Mouse (Mus musculus): ENCODE measurements around the gene Adar.
A peak's percentile ranks its signal among the peaks of the same experiment; 100 is the strongest.

Adar gene

DNA sequence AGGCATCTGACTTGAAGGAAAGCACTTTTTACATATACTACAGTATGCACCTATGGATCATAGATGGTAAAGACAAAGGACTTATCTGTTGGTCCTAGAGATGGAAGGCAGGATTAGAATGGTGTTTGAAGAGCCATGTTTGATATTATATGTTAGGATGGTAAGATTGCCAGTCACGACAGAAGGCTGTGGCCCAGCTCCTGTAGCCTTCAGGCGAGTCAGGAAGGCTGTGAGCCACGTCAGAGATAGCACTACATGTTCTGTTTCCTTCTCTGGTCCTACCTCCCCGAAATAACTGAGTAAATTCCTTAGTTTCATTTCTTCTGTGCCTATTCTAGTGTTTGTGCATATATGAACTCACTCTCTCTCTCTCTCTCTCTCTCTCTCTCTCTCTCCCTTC is 17.3 kb downstream of the Adar start:
- DNase-seq, result no peak

DNA sequence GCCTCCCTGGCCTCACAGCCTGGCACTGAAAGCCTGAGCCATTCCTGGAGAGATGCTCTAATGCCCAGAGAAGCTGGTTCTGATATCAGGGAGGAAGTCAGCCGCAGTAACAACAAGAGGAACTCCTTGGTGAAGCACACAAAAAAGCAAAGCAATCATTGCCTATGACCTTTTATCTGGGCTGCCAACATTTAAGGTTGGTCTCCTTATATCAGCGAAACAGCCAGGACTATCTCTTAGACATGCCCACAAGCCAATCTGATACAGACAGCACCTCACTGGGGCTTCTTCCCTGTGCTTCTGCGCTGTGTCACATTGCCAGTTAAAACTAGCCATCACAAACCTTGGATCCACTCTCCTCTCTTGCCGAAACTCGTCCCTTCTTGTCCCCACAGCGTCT is 23.7 kb downstream of the Adar start:
- no peak for DNase-seq

DNA sequence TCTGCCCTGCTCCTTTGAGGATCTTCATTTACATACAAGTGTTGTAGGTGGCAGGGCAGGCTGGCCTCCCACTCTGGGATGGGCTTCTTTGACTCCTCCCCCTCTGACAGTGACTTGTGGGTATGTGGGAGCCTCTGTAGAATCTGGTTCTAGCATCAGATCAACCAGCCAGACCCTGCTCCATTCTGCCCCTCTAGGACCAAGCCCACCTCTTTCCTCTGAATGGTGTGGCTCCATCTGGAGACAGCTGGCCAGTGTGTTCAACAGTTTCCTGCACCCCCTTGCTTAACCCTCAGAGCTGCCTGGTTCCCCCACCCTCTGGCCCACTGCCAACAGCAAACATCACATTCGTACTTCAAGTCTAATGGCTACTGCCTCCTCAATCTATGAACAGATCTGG is 37.5 kb downstream of the Adar start:
- DNase-seq, result no peak

DNA sequence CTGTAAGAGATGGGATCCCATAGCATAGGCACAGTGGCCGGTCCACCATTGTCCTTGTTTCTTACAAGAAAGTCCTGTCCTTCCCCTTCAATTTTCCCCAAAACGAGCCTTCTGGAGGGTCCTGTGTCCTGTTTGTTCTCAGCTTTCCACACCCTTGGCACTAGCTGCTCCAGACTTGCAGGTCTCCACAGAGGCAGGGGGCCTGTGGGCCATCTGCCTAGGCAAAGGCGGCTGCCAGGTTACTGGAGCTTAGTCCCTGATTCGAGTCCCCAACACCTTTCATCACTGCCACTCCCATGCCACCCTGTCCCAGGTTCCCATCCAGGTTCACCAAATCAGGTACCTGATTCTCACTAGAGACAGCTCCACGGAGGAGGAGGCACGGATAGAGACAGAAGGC is 40.5 kb downstream of the Adar start:
- DNase-seq, result no peak

DNA sequence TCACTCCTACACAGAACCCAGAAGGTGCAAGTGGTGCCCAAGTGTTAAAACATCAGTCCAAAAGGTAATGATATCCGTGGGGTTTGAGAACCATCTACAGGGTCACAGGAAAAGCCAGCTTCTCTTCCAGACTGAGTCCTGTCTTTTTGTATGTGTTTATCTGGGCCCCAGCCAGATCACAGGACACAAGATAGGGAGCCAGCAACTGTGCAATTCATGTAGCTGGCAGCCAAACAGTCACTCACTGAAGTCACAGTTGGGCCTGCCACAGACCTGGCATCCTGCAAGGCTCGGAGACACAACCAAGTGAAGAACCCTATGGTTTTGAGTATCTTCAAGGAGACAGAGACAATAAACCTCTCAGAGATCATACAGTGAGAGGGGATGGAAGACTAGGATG is 43.0 kb downstream of the Adar start:
- no peak for DNase-seq

DNA sequence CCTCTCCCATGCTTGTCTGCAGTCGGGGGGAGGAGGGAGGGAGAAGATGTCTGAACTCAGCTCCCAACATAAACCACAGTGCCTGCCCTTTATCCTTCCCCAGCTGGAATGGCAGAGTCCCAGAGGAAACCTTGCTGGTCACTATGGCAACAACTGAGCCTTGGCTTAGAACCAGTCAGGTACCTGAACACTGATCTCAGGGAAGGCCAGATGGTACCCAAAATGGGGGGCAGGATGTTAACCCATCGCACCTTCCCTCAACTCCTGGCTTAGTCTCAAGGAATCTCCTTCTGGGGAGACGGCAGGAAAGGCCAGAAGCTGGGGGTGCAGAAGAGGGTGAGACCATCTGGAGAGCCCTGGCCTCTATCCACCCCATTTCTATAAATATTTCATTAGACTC is 45.0 kb downstream of the Adar start:
- DNase-seq, result no peak

DNA sequence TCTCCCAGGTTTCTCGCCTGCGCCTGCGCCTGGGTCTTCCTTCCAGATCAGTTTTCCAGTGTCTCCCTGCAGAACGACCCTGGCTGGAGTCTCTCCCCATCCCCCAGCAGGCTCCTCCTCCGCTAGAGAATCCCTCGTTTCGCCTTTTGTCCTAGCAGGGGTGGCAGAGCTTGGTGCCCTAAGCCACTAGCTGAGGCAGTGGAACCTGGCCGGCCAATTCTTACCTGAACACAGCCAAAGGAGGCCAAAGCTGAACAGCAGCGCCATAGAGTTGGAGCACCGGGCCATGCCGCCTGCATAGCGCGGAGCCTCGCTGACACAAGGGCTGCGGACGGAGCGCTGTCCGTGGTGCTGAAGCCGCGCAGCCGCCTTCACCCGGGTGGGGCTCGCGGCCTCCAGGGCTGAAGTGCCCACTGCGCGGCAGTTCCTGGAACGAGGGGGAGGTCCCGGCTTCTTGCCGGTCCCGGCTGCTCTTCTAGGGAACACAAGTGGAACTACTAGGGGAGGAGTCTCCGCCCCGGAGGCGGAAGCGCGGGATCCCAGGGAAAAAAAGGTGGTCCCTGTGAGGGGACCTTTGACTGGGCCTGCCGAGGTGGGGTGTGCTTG is 49.4 kb downstream of the Adar start, which contains the start of gene Chrnb2:
Gene Chrnb2, minus strand, starts transcription at position 514 of the 606 bp plus-strand sequence.
- DNase-seq, result peak; percentile 88

DNA sequence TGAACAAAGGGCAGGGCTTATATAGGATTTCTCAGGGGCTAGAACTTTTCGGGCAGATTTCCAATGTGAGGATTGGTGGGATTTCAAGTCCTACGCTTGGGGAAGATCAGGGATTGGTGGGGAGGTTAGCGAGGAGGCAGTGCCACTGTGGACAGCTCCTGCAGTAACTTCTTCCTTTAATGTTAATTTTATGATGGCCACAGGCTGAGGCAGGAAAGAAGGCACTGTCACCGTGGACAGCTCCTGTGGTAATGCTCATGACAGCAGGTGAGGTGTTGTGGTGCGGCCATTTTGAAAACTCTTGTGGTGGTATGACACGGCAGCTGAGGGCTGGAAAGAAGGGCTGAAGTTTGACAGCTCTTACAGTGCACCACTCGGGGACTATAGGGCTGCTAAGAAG is 54.8 kb downstream of the Adar start:
- no peak for DNase-seq

DNA sequence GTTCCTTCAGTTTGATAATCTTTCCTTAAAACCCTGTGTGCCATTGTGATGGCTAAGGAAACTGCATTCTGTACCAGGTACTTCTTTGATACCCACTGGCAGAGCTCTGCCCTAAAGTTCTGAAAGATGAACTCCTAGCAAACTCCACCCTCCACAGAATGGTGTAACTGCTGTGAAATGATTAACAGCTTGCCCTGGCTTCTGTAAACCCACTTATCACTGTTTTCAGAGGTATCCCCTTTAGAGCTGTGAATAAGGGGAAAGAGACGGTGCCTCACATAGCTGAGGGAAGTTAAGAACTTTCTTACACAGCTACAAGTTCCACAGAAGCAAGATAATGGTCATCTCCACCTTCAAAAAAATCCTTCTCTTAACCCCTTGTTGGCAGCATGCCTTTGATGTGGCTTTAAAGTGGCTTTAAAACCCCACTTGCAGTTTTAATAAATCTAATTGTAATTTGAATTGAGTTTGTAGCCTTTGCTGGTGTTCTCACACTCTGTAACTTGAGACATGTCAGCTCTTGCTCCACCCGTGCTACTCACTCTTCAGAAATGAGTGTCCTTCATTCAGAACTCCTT is 55.7 kb downstream of the Adar start:
- DNase-seq, result no peak

DNA sequence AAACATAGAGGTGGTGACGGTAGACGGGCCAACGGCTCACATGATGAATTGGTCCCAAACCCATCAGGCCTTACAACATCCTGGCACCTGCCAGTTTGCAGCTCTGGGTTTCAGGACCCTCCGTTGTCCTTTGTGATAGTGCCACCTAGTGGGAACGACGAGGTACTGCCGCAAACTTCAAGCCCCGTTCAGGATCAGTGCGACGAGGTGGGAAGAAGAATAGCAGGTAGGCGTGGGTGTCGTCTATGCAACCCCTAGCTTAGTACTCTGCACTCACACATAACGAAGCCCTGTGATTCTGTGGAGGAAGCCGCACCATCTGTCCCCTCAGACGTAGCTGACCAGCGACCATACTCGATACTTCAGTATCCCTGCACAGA is 57.8 kb downstream of the Adar start:
- DNase-seq, result peak; percentile 87

DNA sequence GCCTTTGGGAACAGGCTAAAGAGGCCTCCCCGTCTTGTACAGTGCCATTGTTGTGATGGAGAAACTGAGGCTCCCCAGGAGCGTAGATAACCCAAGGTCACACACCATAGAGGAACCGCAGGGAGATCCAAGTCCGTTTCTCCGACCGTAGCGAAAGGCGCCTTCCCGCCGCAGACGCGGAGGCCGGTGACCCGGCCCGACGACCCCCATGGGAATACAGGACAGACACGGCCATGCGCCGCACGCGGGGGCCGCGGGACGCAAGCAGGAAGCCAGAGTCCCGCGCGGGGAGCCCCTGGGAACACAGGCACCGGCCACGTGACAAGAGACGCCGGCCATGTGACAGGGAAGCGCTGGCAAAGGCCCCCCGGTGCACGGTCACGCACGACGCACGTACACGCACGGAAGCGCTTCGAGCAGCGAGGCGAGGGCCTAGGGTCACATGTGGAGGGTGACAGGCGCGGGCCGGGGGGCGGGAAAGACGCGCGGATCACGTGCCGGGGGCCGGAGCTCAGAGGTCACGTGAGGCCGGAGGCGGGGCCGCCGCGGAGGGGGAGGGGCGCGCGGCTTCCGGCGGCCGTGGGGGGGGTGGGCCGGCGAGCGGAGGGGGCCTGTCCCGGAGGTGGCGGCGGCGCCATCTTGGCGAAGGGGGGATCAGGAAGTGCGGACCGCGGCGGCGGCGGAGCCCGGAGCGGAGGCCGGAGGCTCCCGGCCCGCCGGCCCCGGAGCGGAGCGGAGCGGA is 58.3 kb downstream of the Adar start, which contains the start of gene Ube2q1:
Gene Ube2q1, plus strand, starts transcription at position 649 of the 742 bp plus-strand sequence.
- peak; percentile 97 for DNase-seq

DNA sequence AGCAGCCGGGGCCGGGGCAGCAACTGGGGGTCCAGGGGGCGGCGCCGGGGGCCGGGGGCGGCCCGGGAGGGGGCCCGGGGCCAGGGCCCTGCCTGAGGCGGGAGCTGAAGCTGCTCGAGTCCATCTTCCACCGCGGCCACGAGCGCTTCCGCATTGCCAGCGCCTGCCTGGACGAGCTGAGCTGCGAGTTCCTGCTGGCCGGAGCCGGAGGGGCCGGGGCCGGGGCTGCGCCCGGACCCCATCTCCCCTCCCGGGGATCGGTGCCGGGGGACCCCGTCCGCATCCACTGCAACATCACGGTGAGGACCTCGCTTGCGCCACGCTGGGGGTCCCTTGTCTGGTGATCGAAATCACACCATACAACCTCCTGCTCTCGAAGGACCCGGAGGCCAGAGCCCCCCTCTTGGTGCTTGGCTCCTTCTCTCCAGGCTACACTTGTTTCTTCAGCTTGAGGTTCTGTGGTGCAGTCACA is 59.0 kb downstream of the Adar start:
- peak; percentile 64 for DNase-seq

DNA sequence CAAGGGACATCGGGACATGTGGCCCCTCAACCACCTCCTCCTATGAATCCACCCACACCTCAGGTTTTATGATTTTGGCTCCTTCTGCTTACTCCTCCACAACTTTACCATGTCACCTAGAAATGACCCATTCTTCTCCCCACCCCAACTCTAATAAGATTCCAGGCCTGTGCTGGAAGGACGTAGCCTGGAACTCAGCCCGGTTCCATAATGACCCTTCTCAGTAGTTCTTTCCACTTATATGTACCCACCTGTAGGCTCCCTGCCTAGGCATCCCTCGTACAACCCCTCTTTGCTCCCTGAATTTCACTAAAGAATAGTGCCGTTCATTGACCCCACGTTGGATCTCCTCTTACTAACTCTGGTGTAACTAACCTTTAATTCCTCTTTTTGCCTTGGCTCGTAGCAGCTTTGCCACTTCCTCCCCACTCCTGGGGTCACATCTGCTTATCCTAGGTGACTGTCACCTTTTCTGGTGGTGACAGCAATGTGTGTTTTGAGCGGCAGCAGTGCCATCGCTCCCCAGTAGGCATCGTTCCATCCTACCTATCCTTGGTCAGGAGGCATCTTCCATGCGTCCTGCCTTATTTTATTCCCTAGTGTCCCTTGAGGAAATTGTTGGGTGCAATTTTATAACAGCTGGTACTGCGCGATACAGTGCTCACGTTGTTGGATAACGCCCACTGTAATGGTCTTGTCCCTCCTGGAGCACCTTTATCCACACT is 59.6 kb downstream of the Adar start:
- no peak for DNase-seq

DNA sequence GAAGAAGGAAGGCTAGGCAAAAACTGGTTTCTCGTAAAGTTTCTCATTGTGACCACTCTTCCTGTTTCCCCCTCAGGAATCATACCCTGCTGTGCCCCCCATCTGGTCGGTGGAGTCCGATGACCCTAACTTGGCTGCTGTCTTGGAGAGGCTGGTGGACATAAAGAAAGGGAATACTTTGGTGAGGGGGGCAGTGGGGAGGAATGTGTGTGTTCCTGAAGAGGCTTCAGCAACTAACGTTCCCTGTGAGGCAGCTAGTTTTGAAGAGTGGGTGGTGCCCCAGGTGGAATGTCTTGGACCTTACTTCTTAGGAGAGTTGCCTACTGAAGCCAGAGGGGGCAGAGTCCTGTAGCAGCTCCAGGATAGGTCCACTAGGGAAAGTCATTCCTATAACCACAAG is 61.2 kb downstream of the Adar start:
- no peak for DNase-seq

DNA sequence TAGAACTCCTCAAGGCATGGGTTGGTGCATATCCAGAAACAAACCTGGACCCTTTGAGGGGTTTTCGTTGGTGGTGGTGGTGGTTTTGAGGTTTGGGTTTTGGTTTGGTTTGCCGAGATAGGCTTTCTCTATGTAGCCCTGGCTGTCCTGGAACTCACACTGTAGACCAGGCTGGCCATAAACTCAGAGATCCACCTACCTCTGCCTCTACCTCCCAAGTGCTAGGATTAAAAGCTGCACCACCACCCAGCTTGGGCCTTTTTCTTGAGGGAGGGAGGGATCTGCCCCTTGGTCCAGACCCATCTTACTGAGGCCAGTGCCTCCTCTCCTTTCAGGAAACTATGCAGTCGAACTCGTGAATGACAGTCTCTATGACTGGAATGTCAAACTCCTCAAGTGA is 65.3 kb downstream of the Adar start:
- no peak for DNase-seq

DNA sequence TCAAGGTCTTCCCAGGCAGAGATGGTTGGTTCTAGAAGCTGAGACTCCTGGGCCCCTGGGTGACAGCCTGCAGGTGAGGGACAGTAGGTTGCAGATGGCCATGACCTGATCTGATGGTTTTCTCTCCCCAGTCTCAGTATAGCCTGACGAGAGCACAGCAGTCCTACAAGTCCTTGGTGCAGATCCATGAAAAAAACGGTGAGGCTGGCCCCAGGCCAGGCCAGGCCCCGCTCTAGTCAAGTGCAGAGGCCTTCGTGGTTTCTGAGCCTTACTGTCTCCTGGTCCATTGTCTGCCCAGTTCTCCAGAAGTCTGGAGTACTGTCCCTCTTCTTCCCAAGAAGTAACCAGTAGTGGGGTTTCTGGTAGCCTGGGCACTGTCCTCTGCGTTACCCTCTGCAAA is 66.8 kb downstream of the Adar start:
- no peak for DNase-seq

DNA sequence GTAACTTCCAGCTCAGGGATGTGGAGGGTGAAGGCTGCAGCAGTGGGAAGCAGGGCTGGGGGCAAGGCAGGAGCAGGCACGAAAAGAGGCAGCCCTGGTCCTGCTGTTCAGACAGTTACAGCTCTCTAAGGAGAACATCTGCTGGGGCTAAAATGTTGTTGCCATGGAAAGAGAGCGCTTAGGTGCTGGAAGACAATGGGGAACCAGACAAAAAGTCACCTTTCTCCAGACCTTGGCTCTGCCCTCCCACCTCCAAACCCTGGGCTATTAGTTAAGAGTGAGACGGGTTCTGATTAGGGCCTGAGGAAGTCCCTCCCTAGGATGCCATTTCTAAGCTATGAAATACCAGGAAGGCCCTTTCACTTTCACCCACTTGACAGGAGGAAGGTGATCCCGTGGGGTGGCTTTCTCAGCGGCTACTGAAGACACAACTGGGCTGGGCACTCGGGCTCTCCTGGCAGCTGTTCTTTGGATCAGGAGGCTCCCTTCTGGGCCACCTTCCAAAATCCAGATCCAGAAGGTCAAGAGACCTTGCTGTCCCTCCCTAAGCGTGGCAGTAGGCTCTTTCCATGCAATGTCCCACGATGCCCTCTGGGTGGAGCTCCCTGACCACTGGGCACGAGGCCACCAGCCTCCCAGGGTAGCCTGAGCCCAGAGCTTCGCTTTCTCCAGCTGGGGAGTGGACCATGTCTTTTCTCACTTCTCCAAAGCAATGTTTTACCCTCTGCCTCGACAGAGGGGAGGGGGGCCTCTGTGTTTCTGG is 70.3 kb downstream of the Adar start:
- peak; percentile 88 for DNase-seq

DNA sequence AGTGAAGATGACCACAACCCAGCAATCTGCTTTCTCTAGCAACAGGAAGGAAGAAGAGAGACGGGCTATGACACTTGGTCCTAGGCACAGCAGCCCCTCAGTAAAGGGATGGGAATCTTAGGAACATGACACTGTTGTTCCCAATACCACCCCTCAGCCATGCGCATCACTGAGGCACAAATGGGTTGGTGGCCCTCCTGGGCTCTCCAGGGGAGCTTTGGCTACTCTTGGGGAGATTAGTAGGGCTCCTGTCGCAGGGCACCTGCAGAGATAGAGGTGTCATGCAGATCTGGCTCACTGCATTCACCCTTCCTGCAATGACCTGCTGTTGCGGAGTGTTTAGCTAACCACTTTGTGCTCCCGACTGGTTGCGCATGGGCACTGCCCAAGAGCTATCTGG is 71.5 kb downstream of the Adar start:
- DNase-seq, result no peak

DNA sequence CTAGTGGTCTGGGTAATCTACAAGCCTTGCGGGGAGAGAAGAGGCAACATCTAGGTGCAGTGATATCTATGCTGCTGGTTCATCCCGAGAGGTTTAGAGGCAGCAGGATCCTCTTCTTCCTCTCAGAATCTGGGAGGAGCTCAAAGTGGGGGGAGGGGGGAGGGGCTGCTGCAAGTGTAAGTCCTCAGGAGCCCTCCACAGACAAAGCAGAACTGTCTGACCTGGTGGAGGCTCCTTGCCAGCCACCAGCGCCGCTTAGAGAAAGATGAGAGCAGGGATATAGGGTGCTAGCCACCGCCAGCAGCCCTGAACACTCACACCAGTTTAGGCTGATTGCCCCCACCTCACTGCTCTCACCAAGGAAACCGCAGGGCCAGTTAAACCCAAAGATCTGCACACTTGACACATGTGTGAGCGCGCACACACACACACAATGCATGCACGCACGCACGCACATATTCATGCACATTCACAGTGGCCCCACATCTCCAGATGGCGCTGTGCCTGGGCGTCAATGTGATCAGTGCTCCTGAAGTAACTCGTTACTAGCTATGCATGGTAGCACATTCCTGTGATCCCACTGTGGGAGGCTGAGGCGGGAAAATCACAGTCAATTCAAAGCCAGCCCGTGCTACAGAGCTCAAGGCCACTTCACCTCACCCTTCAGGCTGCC is 74.0 kb downstream of the Adar start:
- no peak for DNase-seq

DNA sequence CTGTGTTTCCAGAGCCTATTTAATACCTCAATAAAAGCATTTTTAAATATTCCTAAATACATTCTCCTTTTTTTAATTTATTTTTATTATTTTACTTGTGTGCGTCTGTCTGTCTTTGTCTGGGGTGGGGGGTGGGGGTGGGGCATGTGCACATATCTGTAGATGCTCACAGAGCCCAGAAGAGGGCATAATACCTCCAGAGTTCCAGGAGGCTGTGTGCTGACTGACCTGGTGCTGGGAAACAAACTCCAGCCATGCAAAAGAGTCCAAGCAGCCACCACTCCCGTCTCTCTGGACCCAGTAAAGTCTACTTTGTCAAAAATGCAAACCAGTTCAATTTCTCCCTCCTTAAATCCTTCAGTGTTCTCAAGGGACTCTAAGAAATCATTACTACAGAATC is 79.8 kb downstream of the Adar start:
- no peak for DNase-seq

DNA sequence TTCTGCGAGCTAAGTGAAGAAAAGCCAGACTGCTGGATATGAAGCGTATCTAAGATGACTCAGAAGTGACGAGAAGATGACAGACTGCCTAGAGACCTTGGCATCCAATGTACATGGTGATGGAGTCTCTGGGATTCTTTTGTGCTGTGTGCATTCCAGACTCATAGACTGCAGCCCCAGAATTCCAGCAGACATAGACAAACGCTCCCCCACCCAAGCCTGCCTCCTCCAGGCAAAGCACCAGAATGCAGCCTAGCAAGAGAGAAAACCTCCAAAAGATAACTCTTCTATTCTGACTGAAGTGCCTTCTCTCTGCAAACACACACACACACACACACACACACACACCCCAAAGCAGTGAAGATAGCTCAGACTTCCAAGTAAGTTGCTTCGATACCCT is 80.9 kb downstream of the Adar start:
- DNase-seq, result no peak

DNA sequence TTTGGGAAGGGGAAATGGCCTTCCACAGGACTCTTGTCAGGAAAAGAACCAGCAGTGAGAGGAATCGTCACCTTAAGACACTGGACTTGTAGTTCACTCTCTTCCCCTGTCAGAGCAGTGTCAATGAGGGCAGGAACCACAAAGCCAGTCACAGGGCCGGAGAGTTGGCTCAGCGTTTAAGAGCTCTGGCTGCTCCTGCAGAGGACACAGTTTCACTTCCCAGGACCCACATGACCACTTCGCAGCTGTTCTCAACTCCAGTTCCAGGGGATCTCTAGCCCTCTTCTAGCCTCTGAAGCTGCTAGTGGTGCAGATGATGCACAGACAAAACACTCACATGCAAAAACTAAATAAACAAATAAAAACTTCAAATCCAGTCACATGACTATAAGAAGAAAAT is 81.5 kb downstream of the Adar start:
- no peak for DNase-seq

All from kidney, postnatal 14 days (tissue).